Mouse (Mus musculus): ENCODE measurements around the gene Eno3. TPM values are rescaled to one million over a fixed set of nuclear protein-coding genes. Genes with fewer than 3 reads are reported as not detected.
A peak's percentile ranks its signal among the peaks of the same experiment; 100 is the strongest.

The Eno3 gene
- polyA plus RNA-seq, 1 experiment = 15.6 TPM

DNA sequence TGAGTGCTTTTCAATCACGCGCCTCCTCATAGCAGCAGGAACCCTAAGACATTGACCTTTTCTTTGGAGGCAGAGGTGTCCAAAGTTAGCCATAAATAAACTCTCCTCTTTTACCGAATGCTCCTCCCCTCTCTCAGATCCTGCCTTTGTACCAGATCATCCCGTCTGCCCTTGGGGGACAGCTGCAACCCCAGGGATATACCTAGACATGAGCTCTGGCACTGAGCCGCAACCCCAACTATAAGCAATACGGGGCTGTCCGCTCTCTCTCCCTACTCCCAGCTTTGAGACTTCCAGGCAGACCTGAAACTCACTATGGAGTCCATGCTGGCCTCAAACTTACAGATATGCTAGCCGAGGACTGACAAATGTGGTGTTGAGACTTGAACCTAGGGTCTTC lies 9.7 kb downstream of the Eno3 start:
- Histone ChIP-seq H3K27ac (ENCODE audit: insufficient read depth, low read length) (no peak overlapping the region), H3K4me3 (ENCODE audit: insufficient read depth, low read length) (no peak overlapping the region), H3K4me1 (ENCODE audit: control insufficient read depth, insufficient read depth, low read length) (peaks cover 6% of the 10 kb centered on the region)
- TF ChIP-seq CTCF (IDR thresholded peaks at IDR 0.05; ENCODE audit: borderline replicate concordance, insufficient read depth, low read length) = no peak
- no peak for TF ChIP-seq POLR2A (IDR thresholded peaks at IDR 0.05; ENCODE audit: low read depth, low read length)

DNA sequence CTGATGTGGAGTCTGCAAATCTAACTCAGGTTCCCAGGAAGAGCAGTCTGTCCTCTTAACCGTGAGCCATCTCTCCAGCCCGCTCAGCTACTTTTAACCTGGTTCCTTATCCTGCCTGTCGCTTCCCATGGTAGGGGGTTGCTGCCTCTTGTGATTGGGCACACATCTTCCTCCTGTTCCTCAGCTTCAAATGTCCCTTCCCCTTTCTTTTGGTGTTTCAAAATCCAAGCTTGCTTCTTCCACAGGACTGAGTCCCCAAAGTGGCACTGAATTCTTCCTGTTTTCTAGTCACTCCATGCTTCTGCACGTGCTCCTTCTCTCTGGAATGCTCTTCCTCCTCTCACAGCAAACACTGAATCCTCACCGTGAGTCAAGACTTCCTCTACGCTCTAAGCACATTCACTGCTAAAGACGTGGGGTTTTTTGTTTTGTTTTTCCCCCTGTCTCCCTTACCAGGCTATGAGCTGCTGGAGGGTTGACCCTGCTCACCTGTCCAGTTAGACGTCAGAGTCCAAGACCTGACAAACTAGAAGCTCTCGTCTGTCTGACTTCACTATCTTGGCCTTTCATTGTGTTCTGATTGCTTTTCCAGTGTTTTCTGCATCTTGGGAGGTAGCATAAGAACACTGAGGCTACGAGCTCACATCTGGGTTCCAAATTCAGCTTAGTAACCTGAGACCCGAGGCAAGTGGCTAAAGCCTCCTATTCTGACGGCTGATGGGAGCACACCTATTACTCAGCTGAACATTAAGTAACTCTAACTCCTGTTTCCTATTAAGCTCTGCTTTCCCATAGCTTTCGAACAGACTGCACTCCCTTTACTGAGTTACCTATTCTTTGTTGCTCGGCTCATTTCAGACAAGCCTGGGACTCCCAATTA lies 10.5 kb downstream of the Eno3 start:
- peaks cover 9% of the 10 kb centered on the region for H3K4me1 ChIP-seq (ENCODE audit: control insufficient read depth, insufficient read depth, low read length)
- peak overlapping the region; percentile 91 for H3K27ac ChIP-seq (ENCODE audit: insufficient read depth, low read length)
- TF ChIP-seq POLR2A (IDR thresholded peaks at IDR 0.05; ENCODE audit: low read depth, low read length) (no peak), CTCF (IDR thresholded peaks at IDR 0.05; ENCODE audit: borderline replicate concordance, insufficient read depth, low read length) (no peak)
- peak overlapping the region; percentile 37 for H3K4me3 ChIP-seq (ENCODE audit: insufficient read depth, low read length)

DNA sequence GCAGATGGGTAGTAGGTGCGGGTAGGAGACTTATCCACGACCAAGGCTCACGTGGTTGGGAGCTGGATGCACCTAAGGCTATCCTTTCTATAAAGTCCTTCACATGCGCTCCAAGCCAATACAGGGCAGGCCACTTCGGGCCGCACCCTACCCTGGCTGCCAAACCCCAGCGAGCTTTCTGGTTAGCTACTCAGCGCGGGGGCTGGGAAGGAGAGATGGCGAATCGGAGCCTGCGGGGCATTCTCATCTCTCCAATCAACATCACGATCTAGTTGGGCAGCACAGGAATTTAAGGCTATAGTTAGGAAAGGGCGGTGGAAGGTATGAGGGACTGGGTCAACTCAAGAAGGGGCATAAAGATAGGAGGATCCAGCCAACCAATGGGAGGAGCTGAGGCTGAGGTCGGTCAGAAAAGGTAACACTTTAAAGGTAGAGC lies 11.4 kb downstream of the Eno3 start:
- H3K4me3 ChIP-seq (ENCODE audit: insufficient read depth, low read length) = peak overlapping the region; percentile 37
- H3K27ac ChIP-seq (ENCODE audit: insufficient read depth, low read length) = peak overlapping the region; percentile 91
- TF ChIP-seq POLR2A (IDR thresholded peaks at IDR 0.05; ENCODE audit: low read depth, low read length) = peak; percentile 88
- no peak for TF ChIP-seq CTCF (IDR thresholded peaks at IDR 0.05; ENCODE audit: borderline replicate concordance, insufficient read depth, low read length)
- peaks cover 9% of the 10 kb centered on the region for H3K4me1 ChIP-seq (ENCODE audit: control insufficient read depth, insufficient read depth, low read length)

DNA sequence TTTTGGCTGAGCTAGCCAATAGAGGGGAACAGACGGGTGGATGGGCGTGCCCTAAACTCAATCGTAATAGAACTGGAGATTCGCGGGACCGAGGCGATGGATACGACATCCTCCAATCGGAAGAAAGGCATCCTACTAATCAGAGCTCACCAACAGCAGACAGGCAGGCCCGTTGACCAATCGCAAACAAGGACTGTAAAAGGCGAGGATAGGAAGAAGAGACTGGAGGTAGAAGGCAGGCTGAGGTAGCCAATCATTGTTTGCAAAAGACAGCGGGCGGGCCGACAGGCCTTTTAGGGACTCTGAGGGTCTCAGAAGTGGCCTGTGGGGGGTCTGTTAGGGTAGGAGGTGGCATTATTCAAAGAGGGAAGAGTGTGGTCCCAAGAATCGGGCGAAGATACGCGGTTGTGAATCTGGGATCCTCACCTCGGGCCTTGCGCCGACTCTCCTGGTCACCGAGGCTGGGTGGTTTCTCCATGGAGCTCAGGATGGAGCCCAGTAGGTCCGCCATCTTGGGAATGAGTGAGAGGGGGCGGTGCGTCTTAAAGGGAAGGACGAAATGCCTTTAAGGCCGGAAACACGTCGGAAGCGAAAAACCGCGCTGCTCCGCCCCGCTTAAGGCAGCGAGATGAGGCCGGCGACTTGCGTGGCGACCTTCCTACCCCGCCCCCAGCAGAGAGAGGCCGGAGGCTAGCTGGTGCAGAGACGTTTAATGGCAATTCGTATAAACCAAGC lies 11.9 kb downstream of the Eno3 start, which contains the start of gene Spag7:
Spag7 (minus strand) TSS at position 646 of the 735 bp plus-strand sequence.
- peak within 1 kb of the TSS; percentile 65 for H3K4me3 ChIP-seq (ENCODE audit: insufficient read depth, low read length)
- H3K27ac ChIP-seq (ENCODE audit: insufficient read depth, low read length) = peak within 1 kb of the TSS; percentile 97
- TF ChIP-seq POLR2A (IDR thresholded peaks at IDR 0.05; ENCODE audit: low read depth, low read length) = peak; percentile 68
- TF ChIP-seq CTCF (IDR thresholded peaks at IDR 0.05; ENCODE audit: borderline replicate concordance, insufficient read depth, low read length) = no peak
- peaks cover 9% of the 10 kb centered on the region for H3K4me1 ChIP-seq (ENCODE audit: control insufficient read depth, insufficient read depth, low read length)

DNA sequence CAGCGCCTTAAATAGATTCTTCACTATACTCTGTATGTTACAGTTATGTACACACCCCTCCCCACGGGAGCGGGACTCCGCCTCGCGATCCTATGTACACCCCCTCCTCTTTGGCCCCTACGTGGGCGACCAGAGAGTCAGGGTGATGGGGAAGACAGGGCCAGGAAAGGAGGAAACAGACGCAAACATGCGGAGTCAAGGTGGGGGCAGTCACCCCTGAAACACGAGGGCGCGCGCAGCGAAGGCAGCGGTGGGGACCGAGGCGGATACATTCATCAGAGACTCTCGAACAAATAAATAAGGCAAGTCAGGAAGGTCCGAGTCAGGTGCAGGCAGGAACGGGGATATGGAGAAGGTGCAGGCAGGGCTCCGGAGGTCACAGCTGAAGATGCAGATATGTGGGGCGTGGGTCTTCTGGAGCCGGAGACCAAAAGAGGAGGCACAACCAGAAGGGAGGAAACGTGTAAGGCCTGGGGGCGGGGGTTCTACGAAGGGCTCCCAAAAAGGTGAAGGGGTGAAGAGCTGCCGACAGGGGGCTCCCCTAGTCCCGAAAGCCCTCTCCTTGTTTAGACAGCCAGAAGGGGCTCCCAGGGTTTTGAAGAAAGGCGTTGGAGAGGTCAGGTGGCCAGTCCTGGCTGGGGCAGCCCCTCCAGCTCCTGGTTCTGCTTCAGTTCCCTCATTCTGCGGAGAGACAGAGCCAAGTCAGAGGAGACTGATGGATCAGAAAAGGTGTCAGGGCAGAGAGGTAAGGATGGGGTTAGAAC lies 12.8 kb downstream of the Eno3 start:
- Histone ChIP-seq H3K4me1 (ENCODE audit: control insufficient read depth, insufficient read depth, low read length) (peaks cover 9% of the 10 kb centered on the region), H3K4me3 (ENCODE audit: insufficient read depth, low read length) (peak overlapping the region; percentile 65), H3K27ac (ENCODE audit: insufficient read depth, low read length) (peak overlapping the region; percentile 97)
- peak; percentile 80; the same call in 1 of the 2 replicates for TF ChIP-seq POLR2A (IDR thresholded peaks at IDR 0.05; ENCODE audit: low read depth, low read length)
- no peak for TF ChIP-seq CTCF (IDR thresholded peaks at IDR 0.05; ENCODE audit: borderline replicate concordance, insufficient read depth, low read length)

DNA sequence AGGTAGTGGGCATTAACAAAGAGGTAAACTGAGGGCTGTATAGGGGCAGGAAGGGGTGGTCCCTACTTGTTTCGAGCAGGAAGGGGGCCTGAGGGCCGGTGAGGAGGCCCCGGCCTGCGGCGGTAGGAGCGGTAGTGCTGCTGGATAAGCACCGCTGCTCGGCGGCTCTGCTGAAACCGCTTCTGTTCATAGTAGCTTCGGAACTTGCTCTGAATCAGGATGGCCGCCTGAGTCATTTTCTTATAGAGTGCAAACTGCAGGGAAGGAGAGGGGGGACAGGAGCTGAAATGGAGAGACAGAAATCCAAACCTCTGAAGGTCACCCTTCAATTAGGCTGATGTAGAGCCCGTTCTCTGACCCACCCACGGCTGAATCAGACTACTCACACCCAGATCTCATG lies 13.5 kb downstream of the Eno3 start:
- TF ChIP-seq POLR2A (IDR thresholded peaks at IDR 0.05; ENCODE audit: low read depth, low read length) = no peak; the same call in 1 of the 2 replicates
- TF ChIP-seq CTCF (IDR thresholded peaks at IDR 0.05; ENCODE audit: borderline replicate concordance, insufficient read depth, low read length) = no peak
- Histone ChIP-seq H3K4me3 (ENCODE audit: insufficient read depth, low read length) (peak overlapping the region; percentile 65), H3K4me1 (ENCODE audit: control insufficient read depth, insufficient read depth, low read length) (peaks cover 9% of the 10 kb centered on the region), H3K27ac (ENCODE audit: insufficient read depth, low read length) (peak overlapping the region; percentile 97)

DNA sequence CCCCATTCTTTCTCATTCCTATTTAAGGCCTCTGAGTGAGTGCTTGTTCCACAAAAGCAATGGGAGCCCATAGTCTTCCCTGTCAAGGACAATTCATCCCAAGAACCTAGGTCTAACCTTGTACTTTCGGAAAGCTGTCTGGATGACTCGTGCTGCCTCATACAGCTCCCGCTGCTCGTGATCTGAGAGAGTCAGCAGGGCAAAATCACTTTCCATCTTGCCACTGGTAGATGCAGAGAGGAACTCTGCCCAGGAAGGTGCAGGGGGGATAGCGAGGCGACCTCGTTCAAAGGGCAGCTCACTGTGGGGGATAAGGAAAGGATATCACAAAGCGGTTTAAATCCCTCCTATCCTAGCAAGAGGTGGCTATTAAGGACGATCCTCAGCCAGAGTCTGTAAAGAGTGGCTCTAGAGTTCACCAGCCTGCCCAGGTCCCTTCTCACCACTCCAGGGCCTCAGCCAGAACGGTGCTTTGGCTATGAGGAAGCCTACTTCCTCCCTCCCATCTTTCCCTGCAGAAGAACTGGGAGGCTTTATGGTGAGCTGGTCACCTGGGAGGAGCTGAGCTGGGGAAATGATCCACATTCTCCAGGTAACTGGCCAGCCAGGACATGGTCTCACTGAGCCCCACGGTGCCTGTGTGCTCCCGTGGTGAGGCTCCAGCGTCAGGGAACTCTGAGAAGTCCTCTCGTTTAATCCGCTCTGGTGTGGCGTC lies 14.5 kb downstream of the Eno3 start:
- H3K4me1 ChIP-seq (ENCODE audit: control insufficient read depth, insufficient read depth, low read length) = peaks cover 9% of the 10 kb centered on the region
- H3K27ac ChIP-seq (ENCODE audit: insufficient read depth, low read length) = peak overlapping the region; percentile 97
- no peak for TF ChIP-seq POLR2A (IDR thresholded peaks at IDR 0.05; ENCODE audit: low read depth, low read length)
- no peak for TF ChIP-seq CTCF (IDR thresholded peaks at IDR 0.05; ENCODE audit: borderline replicate concordance, insufficient read depth, low read length)
- H3K4me3 ChIP-seq (ENCODE audit: insufficient read depth, low read length) = peak overlapping the region; percentile 65; the same call in 1 of the 2 replicates

DNA sequence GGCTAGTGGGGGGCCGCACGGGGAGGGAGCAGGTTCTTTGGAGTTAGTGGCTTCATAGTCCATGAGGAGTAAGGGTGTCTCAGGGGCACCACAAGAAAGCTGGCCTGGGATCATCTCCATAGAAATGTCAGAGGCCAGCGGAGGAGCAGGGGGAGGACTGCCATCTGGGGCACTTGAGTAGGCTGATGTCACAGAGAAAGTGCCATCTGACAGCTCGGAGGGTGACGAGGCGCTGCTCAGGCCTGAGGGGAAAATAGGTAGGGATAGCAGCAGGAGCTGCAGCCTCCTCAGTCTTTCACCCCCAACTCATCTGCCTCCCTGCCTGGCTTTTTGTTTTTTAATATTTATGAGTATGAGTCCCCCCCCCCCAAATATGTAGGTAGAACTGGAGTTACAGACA lies 17.0 kb downstream of the Eno3 start:
- H3K4me1 ChIP-seq (ENCODE audit: control insufficient read depth, insufficient read depth, low read length) = peaks cover 3% of the 10 kb centered on the region; the same call in 1 of the 2 replicates
- TF ChIP-seq CTCF (IDR thresholded peaks at IDR 0.05; ENCODE audit: borderline replicate concordance, insufficient read depth, low read length) = no peak
- no peak for TF ChIP-seq POLR2A (IDR thresholded peaks at IDR 0.05; ENCODE audit: low read depth, low read length)
- H3K27ac ChIP-seq (ENCODE audit: insufficient read depth, low read length) = no peak overlapping the region
- H3K4me3 ChIP-seq (ENCODE audit: insufficient read depth, low read length) = no peak overlapping the region
